Mouse (Mus musculus) C2C12 (cell line): ENCODE measurements at regions not wholly inside any gene's neighbourhood (a gene's known extent, or its start where the extent isn't known, plus 50 kb on each side); places are given as distances from the start of the nearest gene placed in this dataset.

Experiments used
- H3K27me3 ChIP-seq: one replicate; pipeline ENCODE4 v1.6.1; 2011; ENCODE audit not compliant: control insufficient read depth, insufficient read depth, insufficient read length
- H3K36me3 ChIP-seq: one replicate; pipeline ENCODE4 v1.6.1; 2011; ENCODE audit not compliant: control insufficient read depth, insufficient read depth
- H3K4me3 ChIP-seq: one replicate; pipeline ENCODE4 v1.5.1; 2011; ENCODE audit warnings: mild to moderate bottlenecking, control low read depth; ENCODE audit not compliant: poor library complexity, insufficient read depth, severe bottlenecking
- H3K79me2 ChIP-seq: one replicate; pipeline ENCODE4 v1.6.1; 2011; ENCODE audit not compliant: control insufficient read depth, insufficient read depth
- H3K79me3 ChIP-seq: one replicate; pipeline ENCODE4 v1.6.1; 2011; ENCODE audit warnings: low read depth, control low read depth
- H3ac ChIP-seq: one replicate; pipeline ENCODE3; 2011; ENCODE audit warnings: low read depth; ENCODE audit not compliant: control insufficient read depth, insufficient read length
- CEBPB ChIP-seq: IDR thresholded peaks from one replicate; pipeline ENCODE4 v1.6.1; 2011; ENCODE audit warnings: low read depth, mild to moderate bottlenecking, control low read depth, moderate library complexity
- CTCF ChIP-seq: IDR thresholded peaks from one replicate; pipeline ENCODE4 v1.5.1; 2011; ENCODE audit not compliant: control insufficient read depth, insufficient read depth, insufficient read length
- FOSL1 ChIP-seq: IDR thresholded peaks from one replicate; pipeline ENCODE4 v1.8.0; 2011; ENCODE audit warnings: mild to moderate bottlenecking, low read length; ENCODE audit not compliant: poor library complexity, insufficient read depth, severe bottlenecking
- MAX ChIP-seq: IDR thresholded peaks from one replicate; pipeline ENCODE4 v1.6.1; 2011; ENCODE audit warnings: mild to moderate bottlenecking, control low read depth
- MYOD1 ChIP-seq: IDR thresholded peaks from one replicate; pipeline ENCODE4 v1.6.1; 2011; ENCODE audit warnings: low read depth; ENCODE audit not compliant: control insufficient read depth, insufficient read length
- MYOG ChIP-seq: IDR thresholded peaks from one replicate; pipeline ENCODE4 v1.6.1; 2011; ENCODE audit not compliant: control insufficient read depth, insufficient read length; ENCODE audit errors: extremely low read depth
- USF1 ChIP-seq: IDR thresholded peaks from one replicate; pipeline ENCODE4 v1.6.1; 2011; ENCODE audit warnings: low read depth, mild to moderate bottlenecking, control low read depth, moderate library complexity

DNA sequence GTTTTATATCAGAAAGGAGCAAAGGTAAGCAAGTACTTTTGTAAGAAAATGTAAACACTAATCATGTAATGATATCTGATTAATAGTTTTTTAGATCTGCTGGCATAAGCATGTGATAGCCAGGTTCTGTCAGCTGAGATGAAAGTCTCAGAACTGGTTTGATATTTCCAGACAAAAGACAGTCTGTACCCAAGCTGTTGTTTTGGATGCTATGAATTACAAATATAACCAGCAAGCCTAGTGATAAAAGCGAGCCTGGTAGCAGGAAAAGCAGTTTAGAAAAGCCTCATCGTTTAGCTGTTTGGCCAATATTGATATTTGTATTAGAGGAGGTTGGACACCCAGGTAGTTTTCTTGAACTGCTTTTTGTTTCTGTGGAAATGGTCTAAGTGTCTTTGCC, 290.6 kb downstream of the Gpam start:
- no peaks in the 10 kb centered on the region for H3K79me3 ChIP-seq
- H3K79me2 ChIP-seq: no peaks in the 10 kb centered on the region
- H3K27me3 ChIP-seq: no peaks in the 10 kb centered on the region
- no peaks in the 10 kb centered on the region for H3K36me3 ChIP-seq
- no peak overlapping the region for H3ac ChIP-seq
- no peak for TF ChIP-seq FOSL1
- no peak for TF ChIP-seq CTCF
- TF ChIP-seq MYOG: no peak
- no peak for TF ChIP-seq MYOD1
- TF ChIP-seq CEBPB: no peak
- no peak for TF ChIP-seq USF1
- TF ChIP-seq MAX: no peak
- no peak overlapping the region for H3K4me3 ChIP-seq

DNA sequence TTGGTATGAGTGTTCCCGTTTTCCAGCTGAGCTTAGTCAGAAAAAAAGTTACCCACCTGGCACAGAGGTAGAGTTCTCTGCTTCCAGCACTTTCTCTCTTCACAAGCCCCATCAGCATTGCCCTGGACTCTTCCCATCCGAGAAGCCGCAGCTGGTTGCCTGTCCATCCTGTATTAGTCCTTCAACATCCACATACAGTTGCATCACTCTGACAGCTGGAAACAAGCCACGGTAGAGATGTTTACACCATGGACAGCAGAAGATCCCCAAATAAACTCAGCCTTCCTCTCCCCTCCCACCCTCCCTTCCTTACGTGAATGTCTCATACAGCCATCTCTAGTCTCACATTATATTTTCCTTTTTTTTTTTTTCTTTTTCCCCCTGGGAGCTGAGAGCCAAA, 304.9 kb downstream of the Gpam start:
- no peaks in the 10 kb centered on the region for H3K36me3 ChIP-seq
- no peaks in the 10 kb centered on the region for H3K79me2 ChIP-seq
- TF ChIP-seq MYOG (no peak), CEBPB (no peak), USF1 (no peak), CTCF (no peak), MAX (no peak), FOSL1 (no peak), MYOD1 (no peak)
- H3K27me3 ChIP-seq: no peaks in the 10 kb centered on the region
- no peak overlapping the region for H3K4me3 ChIP-seq
- H3ac ChIP-seq: no peak overlapping the region
- no peaks in the 10 kb centered on the region for H3K79me3 ChIP-seq

DNA sequence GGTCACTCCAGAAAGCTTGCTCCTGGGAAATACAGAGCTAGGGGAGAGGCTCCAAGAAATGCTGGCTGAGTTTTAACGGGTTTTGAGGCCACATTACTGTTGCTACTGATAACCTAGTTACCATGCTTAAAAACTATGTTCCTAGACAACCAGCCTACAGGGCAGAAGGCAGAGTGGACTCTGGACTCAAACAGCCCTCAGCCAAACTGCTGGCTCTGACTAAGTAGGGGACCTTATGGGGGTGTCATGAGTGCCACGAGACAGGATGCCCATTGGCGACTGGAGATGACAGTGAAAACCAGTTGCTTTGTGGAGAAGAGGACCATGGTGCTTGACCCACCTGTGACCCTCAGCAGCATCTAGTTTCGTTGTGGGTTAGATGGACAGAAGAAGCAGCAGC, 306.5 kb downstream of the Gpam start:
- no peaks in the 10 kb centered on the region for H3K79me2 ChIP-seq
- no peak overlapping the region for H3ac ChIP-seq
- H3K27me3 ChIP-seq: no peaks in the 10 kb centered on the region
- no peaks in the 10 kb centered on the region for H3K79me3 ChIP-seq
- no peak for TF ChIP-seq MYOG
- TF ChIP-seq MAX: no peak
- TF ChIP-seq CEBPB: no peak
- no peak for TF ChIP-seq CTCF
- no peak for TF ChIP-seq USF1
- no peak for TF ChIP-seq MYOD1
- TF ChIP-seq FOSL1: no peak
- no peak overlapping the region for H3K4me3 ChIP-seq
- H3K36me3 ChIP-seq: no peaks in the 10 kb centered on the region

DNA sequence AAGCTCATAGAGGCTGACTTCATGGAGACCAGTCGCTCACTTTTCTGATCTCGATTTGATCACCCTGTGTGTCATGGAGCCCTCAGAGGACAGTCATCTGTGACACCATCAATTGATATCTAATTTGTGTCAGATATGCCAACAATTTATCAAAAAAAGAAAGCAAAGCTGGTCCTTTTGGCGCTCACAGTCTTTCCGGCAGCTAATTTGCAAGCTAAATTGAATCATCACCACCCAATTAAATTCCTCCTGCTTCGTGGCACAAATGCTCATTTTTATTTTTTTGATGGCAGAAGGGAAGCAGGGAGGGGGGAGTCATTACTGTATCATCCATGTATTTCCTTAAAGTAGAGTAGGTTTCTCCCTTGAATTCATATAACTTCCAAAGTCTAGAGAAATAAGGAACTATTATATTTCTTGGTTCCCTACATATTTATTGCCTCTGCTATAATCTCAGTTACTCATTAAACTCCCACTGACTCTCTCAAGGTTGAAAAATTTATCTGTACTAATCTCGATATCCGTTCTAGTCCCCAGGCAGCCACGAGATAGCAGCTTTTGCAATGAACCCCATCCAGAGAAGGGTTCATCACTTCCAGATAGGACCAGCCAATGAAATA, 325.8 kb downstream of the Gpam start:
- Histone ChIP-seq H3ac (no peak overlapping the region), H3K4me3 (no peak overlapping the region), H3K36me3 (no peaks in the 10 kb centered on the region), H3K79me2 (no peaks in the 10 kb centered on the region), H3K79me3 (no peaks in the 10 kb centered on the region), H3K27me3 (no peaks in the 10 kb centered on the region)
- TF ChIP-seq CTCF: no peak
- TF ChIP-seq MYOD1: no peak
- TF ChIP-seq MYOG: no peak
- TF ChIP-seq MAX: no peak
- no peak for TF ChIP-seq FOSL1
- no peak for TF ChIP-seq USF1
- no peak for TF ChIP-seq CEBPB

DNA sequence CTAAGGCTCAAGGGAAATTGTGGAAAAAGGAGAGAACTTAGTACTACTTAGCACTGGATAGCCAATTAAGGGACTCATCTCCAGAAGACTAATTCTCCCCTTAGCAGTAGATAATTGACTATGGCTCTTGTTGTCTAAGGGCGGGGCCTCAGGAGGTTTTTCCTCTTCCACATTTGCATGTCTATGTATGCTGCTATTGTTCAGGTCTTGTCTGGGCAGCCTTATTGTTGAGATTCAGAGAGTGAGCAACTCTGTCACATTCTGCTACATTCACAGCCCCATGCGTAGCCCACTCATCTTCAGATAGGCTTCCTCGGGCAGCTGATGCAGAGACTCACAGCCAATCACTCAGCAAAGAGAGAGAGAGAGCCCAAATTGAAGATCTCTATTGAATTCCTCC, 339.9 kb downstream of the Gpam start:
- Histone ChIP-seq H3K36me3 (no peaks in the 10 kb centered on the region), H3K79me2 (no peaks in the 10 kb centered on the region), H3K4me3 (no peak overlapping the region), H3K27me3 (no peaks in the 10 kb centered on the region), H3K79me3 (no peaks in the 10 kb centered on the region), H3ac (no peak overlapping the region)
- TF ChIP-seq CTCF (no peak), CEBPB (no peak), MAX (no peak), MYOG (no peak), USF1 (no peak), MYOD1 (no peak), FOSL1 (no peak)

DNA sequence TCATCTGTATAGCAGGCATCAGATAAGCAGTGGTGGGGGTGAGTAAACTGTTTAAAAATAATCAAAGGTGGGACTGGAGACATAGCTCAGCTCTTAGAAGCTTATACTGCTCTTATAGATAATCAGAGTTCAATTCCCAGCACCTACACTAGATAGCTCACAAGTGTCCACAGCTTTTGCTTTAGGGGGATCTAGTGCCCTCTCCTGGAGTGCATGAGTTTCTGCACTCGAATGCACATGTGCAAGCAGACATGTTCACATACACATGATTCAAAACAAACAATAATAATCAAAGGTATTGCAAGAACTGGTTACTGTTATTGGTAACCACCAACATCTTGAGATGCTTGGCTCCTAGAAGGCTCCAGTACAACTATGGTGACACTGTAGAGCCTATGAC, 343.3 kb downstream of the Gpam start:
- no peaks in the 10 kb centered on the region for H3K79me3 ChIP-seq
- no peak overlapping the region for H3ac ChIP-seq
- TF ChIP-seq MYOD1 (no peak), CEBPB (no peak), MAX (no peak), MYOG (no peak), FOSL1 (no peak), CTCF (no peak), USF1 (no peak)
- H3K27me3 ChIP-seq: no peaks in the 10 kb centered on the region
- H3K79me2 ChIP-seq: no peaks in the 10 kb centered on the region
- no peak overlapping the region for H3K4me3 ChIP-seq
- H3K36me3 ChIP-seq: no peaks in the 10 kb centered on the region
